Mouse (Mus musculus) forebrain, embryonic 14.5 days (tissue): ENCODE data around the gene Sgpp2. TPM values are rescaled to one million over a fixed set of nuclear protein-coding genes. Genes with fewer than 3 reads are reported as not detected.

Source experiments
- ATAC-seq: fragments of 200-750 bp; cut with Nextera tagmentation; 2 replicates; pipeline ENCODE4 v1.8.0; 2017; ENCODE audit warnings: mild to moderate bottlenecking, moderate library complexity
- DNase-seq: peaks from one replicate; pipeline ENCODE4 v3.0.0-alpha.2; 2015; ENCODE audit warnings: low spot score
- H3K27ac ChIP-seq: fragments of 300-500 bp; sonication (generic); 2 replicates; pipeline ENCODE4 v1.5.1; 2014; ENCODE audit warnings: low read depth, mild to moderate bottlenecking, control low read depth, low read length, moderate library complexity
- H3K27me3 ChIP-seq: fragments of 300-500 bp; sonication (generic); replicated peaks from 2 replicates; pipeline ENCODE4 v1.6.1; 2014; ENCODE audit warnings: low read length, control low read depth, mixed read lengths; ENCODE audit not compliant: control insufficient read depth, insufficient read depth
- H3K36me3 ChIP-seq: fragments of 300-500 bp; sonication (generic); 2 replicates; pipeline ENCODE4 v1.6.1; 2014; ENCODE audit warnings: low read length, control low read depth; ENCODE audit not compliant: control insufficient read depth, insufficient read depth
- H3K4me1 ChIP-seq: fragments of 300-500 bp; sonication (generic); 2 replicates; pipeline ENCODE4 v1.6.1; 2014; ENCODE audit warnings: antibody characterized with exemption, low read length, control low read depth; ENCODE audit not compliant: control insufficient read depth, insufficient read depth
- H3K4me2 ChIP-seq: fragments of 300-500 bp; sonication (generic); 2 replicates; pipeline ENCODE4 v1.6.1; 2014; ENCODE audit warnings: mild to moderate bottlenecking, control low read depth, low read length
- H3K4me3 ChIP-seq: fragments of 300-500 bp; sonication (generic); 2 replicates; pipeline ENCODE4 v1.5.1; 2014; ENCODE audit warnings: low read depth, low read length, control low read depth
- H3K9ac ChIP-seq: fragments of 300-500 bp; sonication (generic); 2 replicates; pipeline ENCODE4 v1.6.1; 2014; ENCODE audit warnings: mild to moderate bottlenecking, low read length, control low read depth, moderate library complexity
- H3K9me3 ChIP-seq: fragments of 300-500 bp; sonication (generic); replicated peaks from 2 replicates; pipeline ENCODE4 v1.6.1; 2016; ENCODE audit warnings: low read length, control low read depth, mixed read lengths; ENCODE audit not compliant: control insufficient read depth
- WGBS: fragments of 180-500 bp; shearing (Covaris S2); extraction: QIAGEN DNeasy Blood & Tissue Kit; methylation state at CpG from one replicate; pipeline ENCODE4 v1.1.7; 2014; 5-methylcytosine and 5-hydroxymethylcytosine counted together
- polyA plus RNA-seq: library from polyadenylated mRNA; unstranded; fragments of >200 nt; fragmentation: Nextera tagmentation; extraction: Ambion mirVana; gene quantifications from 2 replicates; pipeline ENCODE4 v1.2.1, GENCODE M21; 2014

Sgpp2 gene
- polyA plus RNA-seq = 0.10 and 0.27 TPM in 2 replicates

DNA sequence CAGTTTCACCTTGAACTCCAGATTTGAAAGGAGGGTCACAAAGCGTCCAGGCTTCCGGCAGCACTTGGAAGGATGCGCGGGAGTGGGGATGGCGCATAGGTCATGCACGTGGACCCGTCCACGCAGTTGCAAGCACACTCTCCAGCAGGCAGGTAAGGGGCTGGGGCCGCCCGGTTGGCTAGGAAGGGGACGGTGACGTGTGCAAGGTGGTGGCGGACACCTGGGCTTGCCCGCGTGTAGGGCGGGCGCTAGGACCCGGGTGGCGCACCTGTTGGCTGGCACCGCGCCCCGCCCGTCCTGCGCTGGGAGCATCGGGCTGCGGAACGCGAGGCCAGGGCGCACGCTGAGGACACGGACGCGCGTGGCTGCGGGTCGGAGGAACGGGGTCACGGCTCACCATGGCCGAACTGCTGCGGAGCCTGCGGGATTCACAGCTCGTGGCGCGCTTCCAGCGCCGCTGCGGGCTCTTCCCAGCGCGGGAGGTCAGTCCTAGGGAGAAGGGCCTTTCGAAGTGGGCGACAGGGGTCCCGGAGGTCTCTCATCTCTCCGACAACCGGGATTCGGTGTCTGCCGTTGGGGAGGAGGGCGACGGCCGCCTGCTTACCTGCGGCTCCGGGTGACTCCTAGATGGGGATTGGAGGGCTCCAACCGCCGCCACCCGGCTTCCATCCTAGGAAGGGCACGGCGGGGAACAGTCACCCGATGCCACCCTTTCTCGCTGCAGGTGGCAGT is at the start of gene Sgpp2:
Gene Sgpp2 (plus strand): TSS at position 325 of the 732 bp plus-strand sequence.
- peak; percentile 65 for ATAC-seq
- no peak within 1 kb of the TSS for H3K27ac ChIP-seq
- under 1% methylated on average over 63 of the region's 68 CpGs for WGBS
- DNase-seq = peak; percentile 18
- peak within 1 kb of the TSS; percentile 48 for H3K4me3 ChIP-seq
- no peaks in the 10 kb centered on the region for H3K36me3 ChIP-seq
- H3K27me3 ChIP-seq = peaks cover 36% of the 10 kb centered on the region
- peaks cover 13% of the 10 kb centered on the region; the same call in 1 of the 2 replicates for H3K4me1 ChIP-seq
- H3K9me3 ChIP-seq = no peaks in the 10 kb centered on the region
- H3K9ac ChIP-seq = peak within 1 kb of the TSS; percentile 48
- peak within 1 kb of the TSS; percentile 100 for H3K4me2 ChIP-seq

GRCm38 (mm10) chr1:78267519-78267918 is 42.6 kb upstream of the Sgpp2 start:
- WGBS = 73% methylated on average over 5 of the region's 5 CpGs

GRCm38 (mm10) chr1:78272915-78273314 is 37.2 kb upstream of the Sgpp2 start:
- no peaks in the 10 kb centered on the region for H3K4me1 ChIP-seq
- DNase-seq (no peak), ATAC-seq (no peak)
- no peak overlapping the region for H3K9ac ChIP-seq
- no peaks in the 10 kb centered on the region for H3K9me3 ChIP-seq
- no peak overlapping the region for H3K27ac ChIP-seq
- no peak overlapping the region for H3K4me2 ChIP-seq
- 85% methylated on average over 3 of the region's 3 CpGs for WGBS
- no peaks in the 10 kb centered on the region for H3K36me3 ChIP-seq
- H3K27me3 ChIP-seq = no peaks in the 10 kb centered on the region
- no peak overlapping the region for H3K4me3 ChIP-seq

More at GRCm38 (mm10) chr1:78267519-78267918, 42.6 kb upstream of the Sgpp2 start:
- no peak overlapping the region for H3K9ac ChIP-seq
- no peak overlapping the region for H3K27ac ChIP-seq
- no peak for ATAC-seq
- H3K4me1 ChIP-seq = no peaks in the 10 kb centered on the region
- no peaks in the 10 kb centered on the region for H3K9me3 ChIP-seq
- H3K4me2 ChIP-seq = no peak overlapping the region
- no peak for DNase-seq
- H3K27me3 ChIP-seq = no peaks in the 10 kb centered on the region
- H3K4me3 ChIP-seq = no peak overlapping the region
- no peaks in the 10 kb centered on the region for H3K36me3 ChIP-seq

DNA sequence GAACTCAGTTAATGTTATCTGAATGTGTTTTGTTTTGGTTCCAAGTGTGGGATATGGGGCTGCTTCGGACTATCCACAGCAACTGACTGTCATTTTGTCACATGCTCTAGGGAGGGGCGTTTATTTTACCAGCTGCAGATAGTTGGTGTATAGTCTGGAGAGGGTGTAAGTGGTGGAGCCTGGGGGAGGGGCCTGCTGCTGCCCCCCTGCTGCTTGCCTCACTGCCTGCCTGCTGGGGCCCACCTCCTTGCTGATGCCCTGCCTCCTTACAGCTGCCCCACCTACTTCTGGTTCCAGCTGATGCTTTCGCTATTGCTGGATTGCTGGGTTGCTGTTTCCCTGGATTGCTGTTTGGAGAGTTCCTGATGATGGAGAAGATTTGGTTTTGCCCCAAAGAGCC is 31.0 kb upstream of the Sgpp2 start:
- ATAC-seq (no peak), DNase-seq (no peak)
- H3K27me3 ChIP-seq = no peaks in the 10 kb centered on the region
- no peaks in the 10 kb centered on the region for H3K9me3 ChIP-seq
- WGBS = 52% methylated on average over 3 of the region's 3 CpGs
- H3K27ac ChIP-seq = no peak overlapping the region
- H3K4me1 ChIP-seq = no peaks in the 10 kb centered on the region
- H3K36me3 ChIP-seq = no peaks in the 10 kb centered on the region
- H3K9ac ChIP-seq = no peak overlapping the region
- H3K4me2 ChIP-seq = no peak overlapping the region
- no peak overlapping the region for H3K4me3 ChIP-seq

- H3K36me3 ChIP-seq = no peaks in the 10 kb centered on the region
- no peak overlapping the region for H3K27ac ChIP-seq
- H3K9me3 ChIP-seq = no peaks in the 10 kb centered on the region
- no peak overlapping the region for H3K4me2 ChIP-seq
- ATAC-seq (no peak), DNase-seq (no peak)
- no peak overlapping the region for H3K9ac ChIP-seq
- no peaks in the 10 kb centered on the region for H3K27me3 ChIP-seq
- no peak overlapping the region for H3K4me3 ChIP-seq
- 86% methylated on average over 3 of the region's 3 CpGs for WGBS
- no peaks in the 10 kb centered on the region for H3K4me1 ChIP-seq
Observed at GRCm38 (mm10) chr1:78292397-78292796, 17.7 kb upstream of the Sgpp2 start.

DNA sequence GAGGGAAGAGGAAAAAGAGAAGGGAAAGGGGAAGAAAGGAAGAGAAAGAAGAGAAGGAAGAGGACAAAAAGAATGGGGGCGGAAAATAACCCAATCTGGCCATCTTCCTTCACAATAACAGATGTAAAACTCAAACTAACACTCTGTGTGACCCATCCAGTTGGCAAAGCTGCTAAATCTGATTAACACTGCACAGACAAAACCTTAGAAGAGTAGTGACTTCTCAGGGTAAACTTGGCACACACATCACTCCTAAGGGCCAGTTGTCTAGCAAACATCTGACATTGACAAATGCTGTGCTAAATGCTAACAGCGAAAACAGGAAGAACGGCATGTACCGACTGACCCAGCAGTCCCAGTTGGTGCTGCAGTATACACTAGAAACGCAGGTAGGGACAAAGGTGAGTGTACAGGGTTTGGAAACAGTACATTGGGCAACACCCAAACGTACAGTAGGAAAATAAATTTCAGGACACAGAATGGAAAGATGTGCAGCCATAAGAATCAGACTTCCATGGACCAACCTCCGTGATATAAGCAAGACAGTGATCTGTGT is 10.4 kb upstream of the Sgpp2 start:
- H3K36me3 ChIP-seq = no peaks in the 10 kb centered on the region
- ATAC-seq = no peak
- no peak for DNase-seq
- no peaks in the 10 kb centered on the region for H3K4me1 ChIP-seq
- WGBS = 84% methylated on average over 7 of the region's 7 CpGs
- no peaks in the 10 kb centered on the region for H3K9me3 ChIP-seq
- no peak overlapping the region for H3K27ac ChIP-seq
- H3K4me2 ChIP-seq = no peak overlapping the region
- no peak overlapping the region for H3K9ac ChIP-seq
- no peak overlapping the region for H3K4me3 ChIP-seq
- H3K27me3 ChIP-seq = no peaks in the 10 kb centered on the region

GRCm38 (mm10) chr1:78308688-78309087 is 1.5 kb upstream of the Sgpp2 start:
- Histone ChIP-seq H3K4me2 (no peak overlapping the region), H3K4me3 (no peak overlapping the region), H3K4me1 (peaks cover 13% of the 10 kb centered on the region; the same call in 1 of the 2 replicates), H3K9ac (no peak overlapping the region), H3K27me3 (peaks cover 36% of the 10 kb centered on the region), H3K27ac (no peak overlapping the region), H3K36me3 (no peaks in the 10 kb centered on the region), H3K9me3 (no peaks in the 10 kb centered on the region)
- ATAC-seq (no peak), DNase-seq (no peak)
- 89% methylated on average over 1 of the region's 1 CpGs for WGBS

DNA sequence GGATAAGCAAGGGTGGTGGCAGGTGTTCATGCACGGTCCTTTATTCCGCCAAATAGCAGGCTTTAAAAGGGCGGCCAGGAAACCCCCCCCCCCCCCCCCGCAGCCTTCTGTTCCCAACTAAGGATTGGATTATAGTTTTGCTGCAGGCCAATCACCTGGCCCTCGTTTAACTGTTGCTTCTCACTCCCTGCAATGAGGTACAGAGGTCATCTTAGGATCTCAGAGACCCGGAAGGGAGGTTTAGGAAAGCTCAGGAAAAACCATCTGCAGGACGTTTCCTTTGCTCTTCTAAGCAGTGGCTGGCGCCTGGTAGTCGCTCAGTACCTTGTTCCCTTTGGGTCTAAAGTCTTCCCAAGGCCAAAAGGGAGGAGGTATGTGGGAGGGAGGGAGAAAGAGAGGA is 865 bp upstream of the Sgpp2 start:
- Histone ChIP-seq H3K4me3 (no peak overlapping the region), H3K27me3 (peaks cover 36% of the 10 kb centered on the region), H3K9ac (no peak overlapping the region), H3K4me1 (peaks cover 13% of the 10 kb centered on the region; the same call in 1 of the 2 replicates), H3K4me2 (no peak overlapping the region), H3K27ac (no peak overlapping the region), H3K36me3 (no peaks in the 10 kb centered on the region), H3K9me3 (no peaks in the 10 kb centered on the region)
- no peak for ATAC-seq
- WGBS = 6% methylated on average over 9 of the region's 9 CpGs
- DNase-seq = no peak

DNA sequence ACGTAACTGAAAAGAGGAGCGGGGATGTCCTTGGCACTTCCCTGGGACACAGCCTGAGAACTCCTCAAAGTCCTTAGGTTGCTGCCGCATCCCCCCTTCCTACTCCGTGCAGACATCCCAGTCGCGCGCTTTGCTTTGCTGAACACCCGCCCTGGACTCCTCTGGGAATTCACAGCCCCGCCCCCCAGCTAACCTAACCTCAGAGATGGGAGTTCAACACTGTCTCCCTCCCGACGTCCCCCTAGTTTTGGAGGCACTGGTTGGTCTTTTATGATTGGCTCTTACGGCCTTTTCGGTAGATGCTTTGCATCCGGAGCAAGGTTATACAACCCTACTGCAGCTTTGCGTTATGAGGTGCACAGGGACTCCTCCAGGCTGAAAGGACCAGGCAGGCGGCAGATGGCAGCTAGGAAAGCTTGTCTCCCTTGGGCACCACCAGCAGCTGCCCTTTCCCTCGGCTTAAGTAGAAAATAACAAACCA is 756 bp downstream of the Sgpp2 start:
- DNase-seq = peak; percentile 45
- H3K27ac ChIP-seq = no peak overlapping the region
- peaks cover 13% of the 10 kb centered on the region; the same call in 1 of the 2 replicates for H3K4me1 ChIP-seq
- H3K4me3 ChIP-seq = peak overlapping the region; percentile 48
- WGBS = under 1% methylated on average over 17 of the region's 17 CpGs
- peaks cover 36% of the 10 kb centered on the region for H3K27me3 ChIP-seq
- no peaks in the 10 kb centered on the region for H3K36me3 ChIP-seq
- peak overlapping the region; percentile 100 for H3K4me2 ChIP-seq
- H3K9ac ChIP-seq = peak overlapping the region; percentile 48; the same call in 1 of the 2 replicates
- H3K9me3 ChIP-seq = no peaks in the 10 kb centered on the region
- peak; percentile 63; the same call in 1 of the 2 replicates for ATAC-seq
